Mouse (Mus musculus) ES-E14 (cell line): ENCODE measurements at regions not wholly inside any gene's neighbourhood (a gene's known extent, or its start where the extent isn't known, plus 50 kb on each side); places are given as distances from the start of the nearest gene placed in this dataset.

Experiments
- DNase-seq: peaks from one replicate; pipeline ENCODE4 v3.0.0-alpha.2; 2013; ENCODE audit warnings: low read depth, low spot score
- H3K27ac ChIP-seq: 2 replicates; pipeline ENCODE4 v1.5.1; 2012; ENCODE audit warnings: low read depth, mild to moderate bottlenecking, low read length, moderate library complexity, mixed read lengths; ENCODE audit not compliant: poor library complexity, insufficient read depth, severe bottlenecking
- H3K36me3 ChIP-seq: 2 replicates; pipeline ENCODE4 v1.6.1; 2012; ENCODE audit warnings: mild to moderate bottlenecking, low read length, moderate library complexity, mixed read lengths; ENCODE audit not compliant: control insufficient read depth, poor library complexity, insufficient read depth, severe bottlenecking
- H3K4me1 ChIP-seq, 2 experiments: fragments of 150-350 bp in 1 of 2; sonication (generic) in 1 of 2; 2 replicates each; pipeline ENCODE4 v1.6.1; 2012; ENCODE audit warnings: low read length in 2 of 2, mild to moderate bottlenecking in 1 of 2, mixed read lengths in 1 of 2; ENCODE audit not compliant: control insufficient read depth in 2 of 2, insufficient read depth in 2 of 2, poor library complexity in 1 of 2
- H3K4me3 ChIP-seq, 2 experiments: fragments of 150-350 bp in 1 of 2; sonication (generic) in 1 of 2; 2 replicates each; pipeline ENCODE4 v1.5.1; 2012; ENCODE audit warnings: low read length in 2 of 2, low read depth in 1 of 2, mild to moderate bottlenecking in 1 of 2, mixed read lengths in 1 of 2; ENCODE audit not compliant: insufficient read depth in 1 of 2, poor library complexity in 1 of 2, severe bottlenecking in 1 of 2
- H3K9ac ChIP-seq: 2 replicates; pipeline ENCODE4 v1.6.1; 2012; ENCODE audit warnings: low read depth, mild to moderate bottlenecking, low read length, mixed read lengths; ENCODE audit not compliant: poor library complexity, insufficient read depth, severe bottlenecking
- H3K9me3 ChIP-seq: fragments of 150-350 bp; sonication (generic); 2 replicates; pipeline ENCODE4 v1.6.1; 2012; ENCODE audit warnings: low read depth, mild to moderate bottlenecking, low read length; ENCODE audit not compliant: control insufficient read depth, insufficient read depth
- CHD2 ChIP-seq: IDR thresholded peaks from 2 replicates; pipeline ENCODE4 v1.6.1; 2014; ENCODE audit warnings: mild to moderate bottlenecking, low read depth, low read length, inconsistent platforms
- HCFC1 ChIP-seq: IDR thresholded peaks from 2 replicates; pipeline ENCODE4 v1.6.1; 2012; ENCODE audit warnings: low read length, inconsistent platforms, borderline replicate concordance; ENCODE audit not compliant: insufficient read depth
- MAFK ChIP-seq: IDR thresholded peaks from 2 replicates; pipeline ENCODE4 v1.6.1; 2014; ENCODE audit warnings: mild to moderate bottlenecking, low read depth, low read length, inconsistent platforms; ENCODE audit not compliant: insufficient read depth
- ZC3H11A ChIP-seq: IDR thresholded peaks from 2 replicates; pipeline ENCODE4 v1.6.1; 2012; ENCODE audit warnings: low read depth, mild to moderate bottlenecking, inconsistent platforms, low read length, borderline replicate concordance
- ZNF384 ChIP-seq: IDR thresholded peaks from 2 replicates; pipeline ENCODE4 v1.6.1; 2012; ENCODE audit warnings: low read depth, low read length, inconsistent platforms
- in situ Hi-C, 2 experiments: fragments of 600-800 bp; cut with MboI; formaldehyde crosslinking; loops; one replicate each; pipeline ENCODE4 v1.15.1; 2025; ENCODE audit warnings: low sequenced_read_pairs in 2 of 2, inconsistent platforms in 1 of 2; ENCODE audit not compliant: unreplicated experiment in 2 of 2

DNA sequence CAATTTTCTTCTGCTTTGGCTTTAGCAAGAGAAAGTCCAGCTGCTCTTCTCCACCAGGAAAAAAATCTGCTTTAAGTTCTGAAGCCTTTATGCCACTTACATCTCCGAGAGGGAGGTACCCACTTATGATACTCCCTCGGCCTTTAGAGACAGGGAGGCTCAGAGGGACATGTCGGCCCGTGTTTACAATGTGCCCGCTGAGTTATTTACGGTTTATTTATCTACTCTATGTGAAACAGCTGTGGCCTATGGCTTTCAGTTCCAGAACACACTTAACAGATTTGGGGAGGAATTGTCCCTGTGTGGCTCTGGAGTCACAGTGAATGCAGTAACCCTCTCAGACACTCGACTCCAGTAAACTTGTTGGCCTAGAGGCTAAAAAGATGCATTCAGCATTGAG is 409.3 kb upstream of the Tnp1 start:
- no peak overlapping the region for H3K27ac ChIP-seq
- in situ Hi-C loops: no loop called here
- TF ChIP-seq ZC3H11A (no peak), CHD2 (no peak), HCFC1 (no peak), ZNF384 (no peak), MAFK (no peak)
- no peaks in the 10 kb centered on the region for H3K36me3 ChIP-seq
- H3K4me3 ChIP-seq: no peak overlapping the region
- no peaks in the 10 kb centered on the region for H3K4me1 ChIP-seq
- no peak for DNase-seq
- H3K9ac ChIP-seq: no peak overlapping the region
- no peaks in the 10 kb centered on the region for H3K9me3 ChIP-seq

DNA sequence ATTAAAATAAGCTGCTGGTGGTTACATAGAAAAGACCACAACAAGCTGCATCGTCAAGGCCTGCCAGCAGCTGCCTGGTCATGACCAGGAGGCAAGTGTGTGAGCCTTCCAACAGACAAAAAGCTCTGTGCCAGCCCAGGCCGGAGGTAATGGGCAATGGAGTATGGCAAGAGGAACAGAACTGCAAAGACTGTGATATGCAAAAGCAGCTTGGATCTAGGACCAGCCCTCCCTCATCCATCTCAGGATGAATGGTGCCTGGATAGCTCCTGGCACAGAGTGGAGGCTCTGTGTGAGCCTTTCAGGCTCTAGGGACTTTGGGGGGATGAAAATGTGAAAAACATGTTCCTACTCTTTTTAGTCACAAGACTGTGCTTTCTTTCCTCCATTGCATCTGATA is 402.5 kb upstream of the Tnp1 start:
- Histone ChIP-seq H3K4me1 (no peaks in the 10 kb centered on the region), H3K9ac (no peak overlapping the region), H3K36me3 (no peaks in the 10 kb centered on the region), H3K4me3 (no peak overlapping the region), H3K27ac (no peak overlapping the region), H3K9me3 (no peaks in the 10 kb centered on the region)
- in situ Hi-C loops: no loop called here
- DNase-seq: no peak
- TF ChIP-seq HCFC1 (no peak), ZC3H11A (no peak)

DNA sequence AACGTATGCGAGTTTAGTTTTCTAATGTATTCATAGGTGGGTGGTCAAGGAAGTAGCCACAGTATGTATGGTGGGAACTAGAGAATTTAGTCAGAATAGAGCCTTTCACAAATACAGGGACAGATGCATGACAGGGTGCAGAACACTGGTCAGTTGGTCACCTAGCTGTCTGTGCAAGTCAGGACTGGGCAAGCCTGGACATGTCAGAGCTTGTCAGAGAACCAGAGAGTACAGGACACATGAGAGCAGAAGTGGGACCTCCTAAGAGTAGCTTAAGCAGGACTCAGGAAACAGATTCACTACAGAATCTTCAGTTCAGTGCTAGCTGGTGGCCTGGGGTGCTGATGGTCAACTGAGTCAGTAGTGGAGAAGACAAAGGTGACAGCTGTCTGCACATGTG is 395.7 kb upstream of the Tnp1 start:
- TF ChIP-seq ZNF384: no peak
- no peak for TF ChIP-seq MAFK
- no peak for TF ChIP-seq HCFC1
- TF ChIP-seq CHD2: no peak
- TF ChIP-seq ZC3H11A: no peak
- no peak for DNase-seq

DNA sequence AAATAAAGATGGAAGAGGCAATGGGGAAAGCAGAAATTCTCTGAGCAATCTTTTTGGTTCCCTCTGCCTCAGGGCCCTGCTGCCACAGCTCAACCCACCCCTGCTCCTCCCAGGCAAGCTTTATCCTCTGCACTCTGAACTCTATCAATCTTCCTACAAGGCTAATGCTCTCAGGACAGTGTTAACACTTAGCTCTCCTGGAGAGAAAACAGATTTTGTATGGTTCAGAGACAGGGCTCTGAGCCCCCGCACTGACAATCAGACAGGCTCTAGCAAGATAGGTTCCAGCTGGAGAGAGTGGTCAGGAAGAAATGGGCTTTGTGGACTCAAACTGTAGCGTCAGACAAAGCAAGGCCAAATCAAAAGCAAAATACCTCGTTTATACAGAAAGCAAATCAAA is 383.5 kb upstream of the Tnp1 start:
- Histone ChIP-seq H3K4me3 (no peak overlapping the region), H3K36me3 (no peaks in the 10 kb centered on the region), H3K9me3 (no peaks in the 10 kb centered on the region), H3K9ac (no peak overlapping the region), H3K27ac (no peak overlapping the region), H3K4me1 (no peaks in the 10 kb centered on the region)
- in situ Hi-C loops: no loop called here
- DNase-seq: no peak
- TF ChIP-seq HCFC1 (no peak), MAFK (no peak), CHD2 (no peak), ZC3H11A (no peak), ZNF384 (no peak)

More for the DNA sequence above, 395.7 kb upstream of the Tnp1 start:
- H3K4me1 ChIP-seq: no peaks in the 10 kb centered on the region
- H3K9ac ChIP-seq: no peak overlapping the region
- no peaks in the 10 kb centered on the region for H3K36me3 ChIP-seq
- no peaks in the 10 kb centered on the region for H3K9me3 ChIP-seq
- in situ Hi-C loops: no loop called here
- H3K4me3 ChIP-seq: no peak overlapping the region
- H3K27ac ChIP-seq: no peak overlapping the region

DNA sequence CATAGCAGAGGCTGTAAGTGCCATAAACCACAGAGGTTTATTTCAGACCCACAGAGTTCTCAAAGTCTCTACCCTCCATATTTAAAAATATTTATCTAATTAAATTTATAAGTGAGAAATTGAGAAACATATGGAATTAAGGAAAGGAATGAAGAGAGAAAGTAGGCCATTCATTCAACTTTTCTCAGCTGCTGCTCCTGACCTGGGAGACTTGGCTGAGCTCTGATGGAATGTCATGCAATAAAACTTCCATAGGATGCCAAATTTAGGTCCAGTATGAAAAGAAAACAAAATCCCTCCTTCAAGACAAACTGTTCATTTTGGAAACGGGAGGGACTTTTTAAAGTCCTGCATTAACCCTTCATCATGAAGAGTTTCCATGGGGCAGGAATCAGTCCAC is 379.3 kb upstream of the Tnp1 start:
- no peak for DNase-seq
- H3K27ac ChIP-seq: no peak overlapping the region
- H3K9me3 ChIP-seq: no peaks in the 10 kb centered on the region
- H3K36me3 ChIP-seq: no peaks in the 10 kb centered on the region
- H3K4me3 ChIP-seq: no peak overlapping the region
- no peak overlapping the region for H3K9ac ChIP-seq
- peaks cover 0 to 3% of the 10 kb centered on the region in 2 experiments; a peak in 2 of 4 replicates for H3K4me1 ChIP-seq
- no peak for TF ChIP-seq ZNF384
- TF ChIP-seq MAFK: no peak
- TF ChIP-seq ZC3H11A: no peak
- in situ Hi-C loops: no loop called here
